Mouse (Mus musculus) layer of hippocampus, postnatal 14 days (tissue): ENCODE data around the gene Fes. TPM values are rescaled to one million over a fixed set of nuclear protein-coding genes. Genes with fewer than 3 reads are reported as not detected.
"Not testable (repeated sequence)": the region's sequence is repeated elsewhere in the genome, so short reads cannot be mapped to it uniquely, and the experiment has no call there.

Source experiments
- DNase-seq, 2 experiments: peaks; one replicate each; pipeline ENCODE4 v3.0.0; 2021 to 2022; ENCODE audit warnings: low spot score in 2 of 2, mixed read lengths in 1 of 2
- total RNA-seq, 2 experiments: library from RNA; stranded (reverse); gene quantifications; 2 replicates each; pipeline ENCODE4 v1.2.3; 2021

Fes gene
- total RNA-seq, 2 experiments from 2014 or later: 5.6 to 9.9 TPM

- no peak for DNase-seq
These were observed 17.5 kb upstream of the Fes start, which contains the start of gene Furin for GRCm38 (mm10) chr7:80405188-80405695. TSS of gene Furin (minus strand) at chr7:80405436.

GRCm38 (mm10) chr7:80404101-80404894, 16.6 kb upstream of the Fes start:
- no peak for DNase-seq

DNA sequence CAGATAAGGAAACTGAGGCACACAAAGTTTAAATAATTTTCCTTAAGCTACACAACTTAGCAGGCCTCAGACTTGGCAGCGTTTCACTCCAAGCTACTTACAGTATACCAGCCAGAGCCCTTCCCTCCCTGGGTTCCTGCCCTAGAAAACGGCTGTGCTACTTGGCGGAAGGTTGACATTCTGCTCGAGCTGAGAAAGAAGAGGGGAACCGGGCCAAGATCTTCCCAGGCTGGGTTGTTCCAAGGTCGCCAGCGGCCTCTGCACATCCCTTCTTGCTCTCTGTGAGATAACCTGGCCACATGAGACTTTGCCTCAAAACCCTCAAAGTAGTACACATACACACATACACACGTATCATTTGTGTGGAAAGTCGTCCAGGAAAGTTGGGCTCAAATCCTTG, 15.8 kb upstream of the Fes start:
- DNase-seq: peak in 1 of 2 experiments; percentile 70

GRCm38 (mm10) chr7:80402651-80403321, 15.0 kb upstream of the Fes start:
- no peak for DNase-seq

GRCm38 (mm10) chr7:80401860-80402641, 14.3 kb upstream of the Fes start:
- no peak for DNase-seq

DNA sequence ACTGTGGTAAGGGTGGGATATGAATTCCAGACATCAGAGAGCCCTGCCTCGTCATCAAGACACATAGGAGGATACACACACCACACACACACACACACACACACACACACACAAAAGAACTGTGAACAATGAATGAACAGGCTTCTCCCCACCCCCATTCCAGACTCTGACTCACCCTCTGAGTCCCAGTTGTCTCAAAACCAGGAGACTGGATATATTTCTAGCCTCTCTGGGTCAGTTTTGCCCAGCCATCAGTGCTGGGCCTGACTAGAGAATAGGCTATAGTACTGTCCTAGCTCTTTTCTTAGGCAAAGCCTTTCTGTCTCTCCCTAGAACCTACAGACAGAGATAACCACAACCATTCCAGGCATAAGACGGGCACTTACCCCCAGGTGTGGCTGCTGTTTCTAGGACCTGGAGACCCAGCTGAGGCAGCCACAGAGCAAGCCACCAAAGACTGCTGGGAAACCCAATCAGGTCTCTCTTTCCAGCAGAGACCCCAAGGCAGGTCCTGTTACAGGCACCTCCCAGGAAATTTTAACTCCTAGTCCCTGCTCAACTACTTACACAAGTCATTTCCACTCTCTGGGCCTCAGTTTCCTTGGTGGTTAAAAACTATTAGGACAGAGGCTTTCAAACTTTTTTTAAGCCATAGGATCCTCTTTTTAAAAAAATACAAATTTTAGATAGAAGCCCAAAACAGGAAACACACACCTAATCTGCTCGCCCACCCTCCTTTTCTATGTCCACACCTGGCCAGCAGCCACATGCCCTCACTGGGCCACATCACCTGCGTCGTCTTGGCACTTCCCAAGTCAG, 13.5 kb upstream of the Fes start:
- no peak for DNase-seq

DNA sequence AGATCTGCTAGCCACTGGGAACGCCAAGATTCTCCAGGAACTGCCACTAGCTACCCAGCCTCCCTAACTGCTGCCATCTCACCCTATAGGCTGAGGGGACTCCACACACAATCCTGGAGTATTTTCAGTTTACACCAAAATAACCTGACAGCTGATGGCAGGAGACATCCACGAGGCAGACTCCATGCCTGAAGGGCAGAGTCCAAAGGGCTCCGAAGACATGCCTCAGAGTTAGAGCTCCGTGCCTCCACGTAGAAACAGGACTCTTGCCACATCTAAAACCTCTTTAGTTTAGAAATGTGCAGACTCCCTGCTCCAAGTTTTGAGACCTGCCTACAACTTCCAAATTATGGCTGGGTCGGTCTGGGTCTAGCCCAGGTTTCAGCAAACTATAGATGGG, 12.8 kb upstream of the Fes start:
- DNase-seq: no peak

GRCm38 (mm10) chr7:80400099-80400498, 12.4 kb upstream of the Fes start:
- DNase-seq: no peak

DNA sequence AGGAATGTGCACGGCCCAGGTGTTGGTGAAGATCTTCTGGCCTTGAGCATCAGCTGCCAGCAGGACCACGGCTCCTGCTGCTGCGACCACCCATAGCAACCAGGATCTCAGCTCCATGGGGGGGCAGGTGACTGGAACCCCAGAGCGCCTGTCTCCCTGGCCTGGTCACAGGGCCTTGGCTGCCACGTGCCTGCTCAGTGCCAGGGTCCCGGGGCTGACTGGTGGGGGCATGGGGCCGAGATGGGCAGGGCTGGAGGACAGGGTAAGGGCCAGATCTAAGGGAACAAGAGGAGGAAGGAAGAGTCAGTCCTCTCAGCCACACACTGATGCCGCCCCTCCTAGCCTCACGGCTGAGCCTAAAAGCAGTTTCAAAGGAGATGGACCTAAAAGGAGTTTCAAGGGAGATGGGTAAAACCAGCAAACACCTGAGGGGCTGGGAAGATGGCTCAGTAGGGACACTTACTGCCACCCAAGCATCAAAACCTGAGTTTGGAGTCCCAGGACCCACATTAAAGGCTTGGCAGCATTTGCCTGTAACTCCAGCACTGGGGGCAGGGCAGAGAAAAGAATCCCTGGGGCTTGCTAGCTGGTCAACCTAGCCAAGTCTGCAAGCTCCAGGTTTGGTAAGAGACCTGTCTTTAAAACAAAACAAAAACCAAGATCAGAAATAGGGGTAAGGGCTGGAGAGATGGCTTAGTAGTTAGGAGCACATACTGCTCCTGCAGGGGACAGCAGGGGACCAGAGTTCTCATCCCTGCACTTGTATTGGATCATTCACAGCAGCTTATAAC, 11.1 kb upstream of the Fes start:
- DNase-seq: no peak

GRCm38 (mm10) chr7:80397986-80398385, 10.2 kb upstream of the Fes start:
- no peak for DNase-seq

GRCm38 (mm10) chr7:80396427-80396826, 8.7 kb upstream of the Fes start:
- not testable (repeated sequence) for DNase-seq

DNA sequence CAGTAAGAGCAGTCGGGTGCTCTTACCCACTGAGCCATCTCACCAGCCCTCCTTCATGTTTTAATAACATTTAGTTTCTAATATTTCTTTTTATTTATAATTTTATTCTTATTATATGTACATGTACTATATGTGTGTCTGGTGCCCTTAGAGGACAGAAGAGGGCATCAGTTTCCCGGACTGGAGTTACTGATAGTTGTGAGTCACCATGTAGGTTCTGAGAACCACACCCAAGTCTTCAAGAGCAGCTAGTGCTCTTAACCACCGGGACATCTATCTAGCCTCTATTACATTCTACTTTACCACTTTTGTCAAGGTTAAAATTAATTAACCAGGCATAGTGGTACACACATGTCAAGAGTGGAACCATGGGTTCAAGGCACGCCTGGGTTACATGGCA, 6.9 kb upstream of the Fes start:
- no peak for DNase-seq

GRCm38 (mm10) chr7:80392119-80392518, 4.4 kb upstream of the Fes start:
- no peak for DNase-seq

GRCm38 (mm10) chr7:80387033-80387632, 613 bp downstream of the Fes start:
- DNase-seq: no peak

- peak; percentile 88 to 93 for DNase-seq
These were observed 1.4 kb downstream of the Fes start for GRCm38 (mm10) chr7:80386235-80386930.

DNA sequence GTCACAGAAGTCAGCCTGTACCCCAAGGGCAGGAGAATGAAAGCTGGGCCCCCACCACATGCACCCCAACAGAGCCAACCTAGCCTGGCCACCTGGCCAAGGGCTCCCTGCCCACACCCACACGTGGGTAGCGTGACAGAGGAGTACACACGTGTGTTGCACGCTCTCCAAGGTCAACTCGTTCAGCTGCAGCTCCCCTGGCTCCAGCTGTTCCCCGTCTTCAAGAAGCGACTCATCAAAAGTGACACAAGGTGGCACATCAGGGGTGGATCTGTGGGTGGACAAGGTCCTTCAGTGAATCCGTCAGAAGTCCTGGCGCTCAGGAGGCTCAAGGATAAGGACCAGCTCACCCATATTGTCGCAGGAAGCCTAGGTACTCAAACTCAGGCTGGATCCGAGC, 4.8 kb downstream of the Fes start:
- no peak for DNase-seq

DNA sequence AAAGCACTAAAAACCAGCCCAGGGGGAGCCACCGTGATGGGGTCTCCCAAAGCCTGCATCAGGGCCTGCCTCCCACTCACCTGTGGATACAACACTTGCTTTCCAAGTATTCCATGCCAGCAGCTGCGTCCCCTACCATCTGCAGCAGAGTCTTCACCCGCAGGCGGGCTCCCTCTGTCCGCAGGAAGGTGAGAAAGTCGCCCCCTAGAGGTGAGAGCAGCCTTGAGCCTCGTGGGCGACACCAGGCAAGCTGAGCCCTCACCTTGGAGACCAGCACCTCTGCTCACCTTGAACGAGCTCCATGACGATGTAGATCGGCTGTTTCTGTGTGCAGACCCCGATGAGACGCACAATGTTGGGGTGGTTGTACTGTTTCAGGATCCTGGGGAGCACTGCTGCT, 8.2 kb downstream of the Fes start:
- no peak for DNase-seq

DNA sequence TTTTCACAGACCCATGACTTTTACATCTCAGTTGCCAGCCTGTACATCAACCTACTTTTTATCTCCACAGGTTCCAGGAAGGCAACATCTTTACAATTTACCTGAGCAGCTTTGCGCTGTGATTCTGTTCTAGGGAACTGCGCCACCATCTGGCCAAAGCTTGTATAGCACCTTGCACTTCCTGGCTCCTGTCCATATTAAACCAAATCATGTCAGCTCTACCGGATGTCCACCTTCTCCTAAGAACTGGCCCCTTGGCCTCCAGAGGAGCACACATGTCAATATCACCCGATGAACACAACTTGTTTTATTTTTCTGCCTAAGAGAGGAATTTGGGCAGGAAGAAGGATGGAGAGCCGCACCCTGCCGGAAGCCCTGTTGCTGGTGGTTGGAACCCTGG, 10.3 kb downstream of the Fes start:
- peak in 1 of 2 experiments; percentile 57 for DNase-seq

DNA sequence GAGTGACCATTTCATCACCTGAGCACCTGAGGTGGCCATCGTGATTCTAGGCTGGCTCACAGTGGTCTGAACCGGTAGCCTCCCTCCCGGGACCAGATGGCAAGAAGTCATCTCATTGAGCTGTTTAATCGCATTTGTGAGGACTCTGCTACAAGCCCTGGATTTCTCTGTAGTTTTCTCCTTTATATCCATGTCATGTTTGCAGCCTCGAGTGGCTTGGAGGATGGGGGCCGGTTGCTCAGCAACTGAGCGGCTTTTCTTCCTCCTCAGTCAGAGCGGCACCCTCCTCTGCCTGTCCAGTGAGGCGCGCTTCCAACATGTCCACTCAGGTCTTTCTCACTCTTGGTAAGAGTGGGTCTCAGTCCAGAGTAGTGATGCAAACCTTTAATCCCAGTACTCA, 11.6 kb downstream of the Fes start:
- DNase-seq: no peak
